Mouse (Mus musculus) T-cell, adult 2 months (primary cell): Measurements from ENCODE around the gene Hk1.
"Not testable (repeated sequence)": the region's sequence is repeated elsewhere in the genome, so short reads cannot be mapped to it uniquely, and the experiment has no call there.

Source experiments
- DNase-seq: peaks from one replicate; pipeline ENCODE4 v3.0.0; 2022; ENCODE audit warnings: low spot score

Gene Hk1

GRCm38 (mm10) chr10:62340991-62341390, 38.7 kb downstream of the Hk1 start:
- no peak for DNase-seq

- peak; percentile 98 for DNase-seq
These were observed 39.5 kb downstream of the Hk1 start for GRCm38 (mm10) chr10:62340095-62340731.

GRCm38 (mm10) chr10:62339211-62340094, 40.3 kb downstream of the Hk1 start:
- DNase-seq = peak; percentile 55

- no peak for DNase-seq
These were observed 41.1 kb downstream of the Hk1 start for GRCm38 (mm10) chr10:62338626-62339025.

- no peak for DNase-seq
These were observed 41.5 kb downstream of the Hk1 start for GRCm38 (mm10) chr10:62338176-62338575.

GRCm38 (mm10) chr10:62336601-62337578, 42.8 kb downstream of the Hk1 start:
- DNase-seq = no peak

- DNase-seq = no peak
These were observed 44.3 kb downstream of the Hk1 start for GRCm38 (mm10) chr10:62335423-62335776.

GRCm38 (mm10) chr10:62334686-62335422, 44.9 kb downstream of the Hk1 start:
- no peak for DNase-seq

- DNase-seq = no peak
These were observed 46.4 kb downstream of the Hk1 start for GRCm38 (mm10) chr10:62333269-62333668.

GRCm38 (mm10) chr10:62332514-62332913, 47.2 kb downstream of the Hk1 start:
- DNase-seq = no peak

- no peak for DNase-seq
These were observed 47.9 kb downstream of the Hk1 start for GRCm38 (mm10) chr10:62331771-62332170.

- no peak for DNase-seq
These were observed 48.4 kb downstream of the Hk1 start for GRCm38 (mm10) chr10:62331296-62331695.

- no peak for DNase-seq
These were observed 49.9 kb downstream of the Hk1 start for GRCm38 (mm10) chr10:62329846-62330245.

- peak; percentile 42 for DNase-seq
These were observed 50.8 kb downstream of the Hk1 start for GRCm38 (mm10) chr10:62328886-62329412.

GRCm38 (mm10) chr10:62327572-62328317, 52.0 kb downstream of the Hk1 start:
- peak; percentile 68 for DNase-seq

GRCm38 (mm10) chr10:62326818-62327571, 52.7 kb downstream of the Hk1 start:
- DNase-seq = no peak

GRCm38 (mm10) chr10:62326002-62326401, 53.7 kb downstream of the Hk1 start:
- peak; percentile 21 for DNase-seq

GRCm38 (mm10) chr10:62322821-62323220, 56.9 kb downstream of the Hk1 start:
- DNase-seq = not testable (repeated sequence)

GRCm38 (mm10) chr10:62321457-62321856, 58.3 kb downstream of the Hk1 start:
- DNase-seq = no peak
